Mouse (Mus musculus) liver, adult 2 months (tissue): ENCODE measurements around the gene Naa38.

Experiments used
- CTCF ChIP-seq: fragments of 200-500 bp; IDR thresholded peaks from 2 replicates; pipeline ENCODE4 v1.5.1; 2011; ENCODE audit warnings: low read depth, low read length, control low read depth
- POLR2A ChIP-seq: fragments of 200-500 bp; IDR thresholded peaks from 2 replicates; pipeline ENCODE4 v1.6.1; 2011; ENCODE audit warnings: low read length, control low read depth; ENCODE audit not compliant: insufficient read depth; ENCODE audit errors: extremely low read depth

- TF ChIP-seq CTCF (no peak), POLR2A (no peak)
Observed at GRCm38 (mm10) chr11:69364376-69364775, 30.9 kb upstream of the Naa38 start.
